9 mouse cellular contexts compared by ENCODE assay signal in genomic region chr1:179633414-179633752, GRCm38 (mm10). TPM values are rescaled to one million over a fixed set of nuclear protein-coding genes. Genes with fewer than 3 reads are reported as not detected.
DNase-seq lines count a peak whose midpoint lies in the region; ATAC-seq and TF ChIP-seq lines count a peak whose summit lies in the region.
"Had no signal": no experiment of that assay in that cellular context is flagged by ENCODE, and none has a peak within 500 bp of the region (broad histone marks: within the 10 kb centered on the region; RNA-seq: fewer than 3 reads in every experiment).

No protein-coding gene starts in this region.

- H3K27ac ChIP-seq in kidney, embryonic 14.5 days (ENCODE audit: low read depth, low read length), result no peak overlapping the region
- no peak overlapping the region for H3K27ac ChIP-seq in embryonic facial prominence, embryonic 11.5 days (replicated peaks; ENCODE audit: low read depth, low read length)
- H3K27ac ChIP-seq in small intestine, adult 2 months (ENCODE audit: insufficient read depth, low read depth, low read length), result no peak overlapping the region
- H3K27ac ChIP-seq: limb, embryonic 13.5 days had no signal

- no peaks in the 10 kb centered on the region for H3K4me1 ChIP-seq in kidney, embryonic 14.5 days (ENCODE audit: control insufficient read depth, insufficient read depth, low read length)
- H3K4me1 ChIP-seq in embryonic facial prominence, embryonic 11.5 days (ENCODE audit: control insufficient read depth, insufficient read depth, low read length), result no peaks in the 10 kb centered on the region
- H3K4me1 ChIP-seq in small intestine, adult 2 months (ENCODE audit: control insufficient read depth, insufficient read depth, insufficient read length, low read length), result 0 out of 2 replicates have a peak, but pooled peaks cover 2% of the 10 kb centered on the region

- no peak for ATAC-seq in kidney, embryonic 14.5 days (ENCODE audit: low FRiP score, low TSS enrichment)
- ATAC-seq in embryonic facial prominence, embryonic 11.5 days (replicated peaks; ENCODE audit: insufficient number of reproducible peaks, low FRiP score, low TSS enrichment, low read depth), result no peak

- peak; percentile 42; the same call in 1 of the 2 replicates for TF ChIP-seq CTCF in small intestine, adult 2 months (IDR thresholded peaks at IDR 0.05; ENCODE audit: extremely low read depth, insufficient read length, insufficient replicate concordance, low read depth, low read length)

- no peaks in the 10 kb centered on the region for H3K27me3 ChIP-seq in kidney, embryonic 14.5 days (ENCODE audit: control insufficient read depth, insufficient read depth, low read length)
- H3K27me3 ChIP-seq in embryonic facial prominence, embryonic 11.5 days (ENCODE audit: control insufficient read depth, insufficient read depth, low read length), result no peaks in the 10 kb centered on the region
- no peaks in the 10 kb centered on the region for H3K27me3 ChIP-seq in small intestine, adult 2 months (ENCODE audit: control insufficient read depth, insufficient read depth, low read length)
- H3K27me3 ChIP-seq: limb, embryonic 13.5 days had no signal

- WGBS in kidney, embryonic 14.5 days, result 26% methylated on average over 1 of the region's 1 CpGs
- WGBS in embryonic facial prominence, embryonic 11.5 days, result 32% methylated on average over 1 of the region's 1 CpGs
- 11% methylated on average over 1 of the region's 1 CpGs for WGBS in small intestine, adult 2 months

- no peak overlapping the region for H3K4me2 ChIP-seq in kidney, embryonic 14.5 days (replicated peaks; ENCODE audit: low read depth, low read length)
- no peak overlapping the region for H3K4me2 ChIP-seq in embryonic facial prominence, embryonic 11.5 days (ENCODE audit: low read depth, low read length)
- H3K4me2 ChIP-seq: limb, embryonic 13.5 days had no signal

- no peak overlapping the region for H3K9ac ChIP-seq in kidney, embryonic 14.5 days (ENCODE audit: low read depth, low read length)
- H3K9ac ChIP-seq in embryonic facial prominence, embryonic 11.5 days (replicated peaks; ENCODE audit: low read length), result no peak overlapping the region
- H3K9ac ChIP-seq: limb, embryonic 13.5 days had no signal

- no peak for TF ChIP-seq POLR2A in small intestine, adult 2 months (IDR thresholded peaks at IDR 0.05; ENCODE audit: low read depth, low read length)

- H3K9me3 ChIP-seq in kidney, embryonic 14.5 days (ENCODE audit: control insufficient read depth, low read length), result no peaks in the 10 kb centered on the region
- H3K9me3 ChIP-seq in embryonic facial prominence, embryonic 11.5 days (replicated peaks; ENCODE audit: control insufficient read depth, low read length), result no peaks in the 10 kb centered on the region
- H3K9me3 ChIP-seq: limb, embryonic 13.5 days had no signal

- no peaks in the 10 kb centered on the region for H3K36me3 ChIP-seq in kidney, embryonic 14.5 days (ENCODE audit: control insufficient read depth, insufficient read depth, low read length)
- H3K36me3 ChIP-seq in embryonic facial prominence, embryonic 11.5 days (replicated peaks; ENCODE audit: control insufficient read depth, insufficient read depth, low read depth, low read length), result no peaks in the 10 kb centered on the region
- no peaks in the 10 kb centered on the region for H3K36me3 ChIP-seq in small intestine, adult 2 months (ENCODE audit: control insufficient read depth, insufficient read depth, low read length)
- H3K36me3 ChIP-seq: limb, embryonic 13.5 days had no signal

- peak; percentile 48 for DNase-seq in kidney, adult 9 months
- DNase-seq in 416B (ENCODE audit: low read depth), result peak; percentile 72
- DNase-seq in CD8-positive naive resting alpha-beta T cell, adult 2 months (ENCODE audit: low read depth in 2 of 2, low spot score in 2 of 2), result peak; percentile 13 to 30
- peak; percentile 39 for DNase-seq in embryonic facial prominence, embryonic 11.5 days (ENCODE audit: low spot score)
- DNase-seq in left cerebral cortex, adult 9 months (ENCODE audit: low spot score in 2 of 2), result no peak
- no peak for DNase-seq in gastrocnemius, postnatal 4 days (ENCODE audit: low spot score in 2 of 2)

- no peak overlapping the region for H3K4me3 ChIP-seq in kidney, embryonic 14.5 days (ENCODE audit: low read length)
- H3K4me3 ChIP-seq in embryonic facial prominence, embryonic 11.5 days (ENCODE audit: low read depth, low read length), result no peak overlapping the region
- H3K4me3 ChIP-seq in small intestine, adult 2 months (ENCODE audit: low read depth, low read length), result no peak overlapping the region
- H3K4me3 ChIP-seq: limb, embryonic 13.5 days had no signal

RNA-seq across cellular contexts. Expression of gene Sccpdh, which starts 34.6 kb away (rescaled TPM):
- polyA plus RNA-seq in kidney, embryonic 14.5 days (2014; fragmentation: Nextera tagmentation; extraction: Ambion mirVana), result 70.7 and 74.6 TPM in 2 replicates
- 94.2 and 96.6 TPM in 2 replicates for polyA plus RNA-seq in embryonic facial prominence, embryonic 11.5 days (2014; fragmentation: Nextera tagmentation; extraction: Ambion mirVana)
- 8.3 and 8.4 TPM in 2 replicates for polyA plus RNA-seq in small intestine, adult 2 months (2012; rRNA removed)
- total RNA-seq in gastrocnemius, postnatal 4 days (2021), result 10 to 100 TPM; 72.9 to 79.8 TPM

Comparison
In these comparisons a context has a peak if more than half of its experiments do, and no peak if none do; other contexts are left out.
1. DNase-seq: peak in kidney, adult 9 months (single experiment), 416B (single experiment), CD8-positive naive resting alpha-beta T cell, adult 2 months (2 of 2) and embryonic facial prominence, embryonic 11.5 days (single experiment); none in left cerebral cortex, adult 9 months (0 of 2) and gastrocnemius, postnatal 4 days (0 of 2).